Mouse (Mus musculus): ENCODE data around the gene Tmeff2. TPM values are rescaled to one million over a fixed set of nuclear protein-coding genes. Genes with fewer than 3 reads are reported as not detected.

Tmeff2 gene
- total RNA-seq, 2 experiments from 2014 or later = 0.79 to 1.5 TPM

- intact Hi-C loops (cut with DNase I) = loop anchor here (10.0 kb wide), 2 partner anchors 153 to 177 kb away; no protein-coding TSS in a partner anchor
These were observed 240.9 kb downstream of the Tmeff2 start for GRCm38 (mm10) chr1:51141381-51141780.

GRCm38 (mm10) chr1:51142729-51143128 lies 242.3 kb downstream of the Tmeff2 start:
- no peak for TF ChIP-seq CTCF (IDR thresholded peaks at IDR 0.05)
- Histone ChIP-seq H3K27ac (no peak overlapping the region), H3K4me3 (no peak overlapping the region)
- intact Hi-C loops (cut with DNase I) = loop anchor here (10.0 kb wide), 2 partner anchors 152 to 178 kb away; no protein-coding TSS in a partner anchor
- DNase-seq = no peak

More at GRCm38 (mm10) chr1:51141381-51141780, 240.9 kb downstream of the Tmeff2 start:
- Histone ChIP-seq H3K4me3 (no peak overlapping the region), H3K27ac (no peak overlapping the region)
- no peak for TF ChIP-seq CTCF (IDR thresholded peaks at IDR 0.05)
- no peak for DNase-seq

GRCm38 (mm10) chr1:51145693-51146092 lies 245.2 kb downstream of the Tmeff2 start:
- Histone ChIP-seq H3K27ac (peak overlapping the region; percentile 58), H3K4me3 (no peak overlapping the region)
- intact Hi-C loops (cut with DNase I) = loop anchor here (10.0 kb wide), 2 partner anchors 149 to 181 kb away; no protein-coding TSS in a partner anchor
- no peak for TF ChIP-seq CTCF (IDR thresholded peaks at IDR 0.05)
- no peak for DNase-seq

- DNase-seq = peak; percentile 36
- Histone ChIP-seq H3K4me3 (peak overlapping the region; percentile 0; the same call in 1 of the 2 replicates), H3K27ac (peak overlapping the region; percentile 71)
- peak; percentile 42; the same call in 1 of the 2 replicates for TF ChIP-seq CTCF (IDR thresholded peaks at IDR 0.05)
- intact Hi-C loops (cut with DNase I) = loop anchor here (2.0 to 10.0 kb wide), 3 partner anchors 146 to 186 kb away; no protein-coding TSS in a partner anchor
These were observed 248.2 kb downstream of the Tmeff2 start for GRCm38 (mm10) chr1:51148481-51149137.

- intact Hi-C loops (cut with DNase I) = loop anchor here (2.0 to 10.0 kb wide), 3 partner anchors 145 to 185 kb away; no protein-coding TSS in a partner anchor
- no peak for TF ChIP-seq CTCF (IDR thresholded peaks at IDR 0.05)
- Histone ChIP-seq H3K27ac (no peak overlapping the region; the same call in 1 of the 2 replicates), H3K4me3 (no peak overlapping the region)
- DNase-seq = no peak
These were observed 249.0 kb downstream of the Tmeff2 start for GRCm38 (mm10) chr1:51149488-51149887.

GRCm38 (mm10) chr1:51149890-51150289 lies 249.4 kb downstream of the Tmeff2 start:
- Histone ChIP-seq H3K27ac (no peak overlapping the region; the same call in 1 of the 2 replicates), H3K4me3 (no peak overlapping the region)
- intact Hi-C loops (cut with DNase I) = loop anchor here (2.0 to 10.0 kb wide), 3 partner anchors 145 to 185 kb away; no protein-coding TSS in a partner anchor
- no peak for DNase-seq
- no peak for TF ChIP-seq CTCF (IDR thresholded peaks at IDR 0.05)

GRCm38 (mm10) chr1:51152017-51152416 lies 251.6 kb downstream of the Tmeff2 start:
- Histone ChIP-seq H3K27ac (no peak overlapping the region), H3K4me3 (no peak overlapping the region)
- no peak for DNase-seq
- no peak for TF ChIP-seq CTCF (IDR thresholded peaks at IDR 0.05)
- intact Hi-C loops (cut with DNase I) = no loop called here

GRCm38 (mm10) chr1:51152856-51153255 lies 252.4 kb downstream of the Tmeff2 start:
- no peak for TF ChIP-seq CTCF (IDR thresholded peaks at IDR 0.05)
- Histone ChIP-seq H3K4me3 (peak overlapping the region; percentile 21; the same call in 1 of the 2 replicates), H3K27ac (peak overlapping the region; percentile 46)
- DNase-seq = peak; percentile 33
- intact Hi-C loops (cut with DNase I) = no loop called here

- Histone ChIP-seq H3K27ac (no peak overlapping the region), H3K4me3 (no peak overlapping the region)
- intact Hi-C loops (cut with DNase I) = no loop called here
- no peak for TF ChIP-seq CTCF (IDR thresholded peaks at IDR 0.05)
- DNase-seq = no peak
These were observed 283.8 kb downstream of the Tmeff2 start for GRCm38 (mm10) chr1:51184276-51184675.

GRCm38 (mm10) chr1:51189008-51189407 lies 288.6 kb downstream of the Tmeff2 start:
- H3K27ac ChIP-seq = no peak overlapping the region
- no peak for DNase-seq
- no peak for TF ChIP-seq CTCF (IDR thresholded peaks at IDR 0.05)
- no peak overlapping the region for H3K4me3 ChIP-seq
- intact Hi-C loops (cut with DNase I) = no loop called here

GRCm38 (mm10) chr1:51191253-51191652 lies 290.8 kb downstream of the Tmeff2 start:
- no peak for DNase-seq
- TF ChIP-seq CTCF (IDR thresholded peaks at IDR 0.05) = no peak
- intact Hi-C loops (cut with DNase I) = no loop called here
- H3K4me3 ChIP-seq = no peak overlapping the region
- H3K27ac ChIP-seq = no peak overlapping the region

GRCm38 (mm10) chr1:51191872-51192613 lies 291.6 kb downstream of the Tmeff2 start:
- intact Hi-C loops (cut with DNase I) = no loop called here
- DNase-seq = no peak
- Histone ChIP-seq H3K27ac (peak overlapping the region; percentile 12; the same call in 1 of the 2 replicates), H3K4me3 (no peak overlapping the region)
- no peak for TF ChIP-seq CTCF (IDR thresholded peaks at IDR 0.05)

All from gastrocnemius, adult 2 months (tissue).